Mouse (Mus musculus): ENCODE measurements at regions not wholly inside any gene's neighbourhood (a gene's known extent, or its start where the extent isn't known, plus 50 kb on each side); places are given as distances from the start of the nearest gene placed in this dataset.

- TF ChIP-seq CTCF (IDR thresholded peaks at IDR 0.05; ENCODE audit: low read depth) (no peak), EP300 (IDR thresholded peaks at IDR 0.05; ENCODE audit: low read depth) (no peak)
Observed at GRCm38 (mm10) chr11:64762755-64763154, 216.1 kb upstream of the Elac2 start.
